In the genomic region with DNA sequence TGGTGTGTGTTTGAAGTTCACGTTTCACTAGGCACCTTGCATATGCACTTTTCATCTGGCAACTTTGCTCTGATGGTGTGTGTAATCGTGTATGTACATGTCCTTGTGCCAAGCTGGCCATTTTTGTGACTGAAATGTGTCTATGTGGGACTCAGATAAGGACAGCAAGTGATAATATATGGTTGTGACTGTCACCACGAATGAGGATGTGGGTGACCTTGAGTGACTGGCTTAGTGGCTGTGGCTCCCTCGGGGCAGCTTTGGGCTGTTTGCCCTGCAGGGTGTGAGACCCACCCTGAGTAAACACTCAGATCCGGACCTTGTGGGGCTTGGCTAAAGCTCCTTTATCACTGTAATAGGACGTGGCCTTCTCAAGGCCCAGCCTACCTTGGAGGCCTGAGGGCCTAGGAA, we compare ENCODE assay signal across 11 mouse cellular contexts. TPM values are rescaled to one million over a fixed set of nuclear protein-coding genes. Genes with fewer than 3 reads are reported as not detected.
DNase-seq lines count a peak whose midpoint lies in the region; ATAC-seq lines count a peak whose summit lies in the region.
"Had no signal": no experiment of that assay in that cellular context is flagged by ENCODE, and none has a peak within 500 bp of the region (broad histone marks: within the 10 kb centered on the region; RNA-seq: fewer than 3 reads in every experiment).

No protein-coding gene starts in this region.

- H3K27me3 ChIP-seq in heart, embryonic 10.5 days (ENCODE audit: insufficient read depth, poor library complexity, severe bottlenecking): peaks cover 34% of the 10 kb centered on the region

- H3K4me3 ChIP-seq in heart, embryonic 10.5 days: no peak overlapping the region
- H3K4me3 ChIP-seq: forebrain, embryonic 13.5 days had no signal

- peak; percentile 53 for ATAC-seq in erythroid progenitor cell, adult 5-6 weeks (replicated peaks; ENCODE audit: low FRiP score, poor library complexity, severe bottlenecking)
- peak; percentile 67 for ATAC-seq in monocyte, adult 5-6 weeks (replicated peaks; ENCODE audit: insufficient number of reproducible peaks, low FRiP score, low TSS enrichment, poor library complexity, severe bottlenecking)
- ATAC-seq: forebrain, embryonic 13.5 days had no signal

- 51% methylated on average over 6 of the region's 6 CpGs for WGBS in heart, embryonic 10.5 days

- H3K36me3 ChIP-seq in heart, embryonic 10.5 days: no peaks in the 10 kb centered on the region

- DNase-seq in 416B (ENCODE audit: low read depth): peak; percentile 97
- DNase-seq in lung, adult 18-20 months: peak; percentile 59 to 77
- DNase-seq in layer of hippocampus, adult 9-11 months: no peak
- no peak for DNase-seq in layer of hippocampus, postnatal 14 days (ENCODE audit: low spot score in 2 of 2)
- DNase-seq in right cerebral cortex, adult 2 months (ENCODE audit: low spot score in 2 of 2): no peak
- no peak for DNase-seq in heart, embryonic 10.5 days (ENCODE audit: low spot score)
- DNase-seq: gastrocnemius, postnatal 14 days; right cerebral cortex, postnatal 25 days had no signal

- peaks cover 51% of the 10 kb centered on the region for H3K4me1 ChIP-seq in heart, embryonic 10.5 days

- no peak overlapping the region for H3K27ac ChIP-seq in heart, embryonic 10.5 days
- H3K27ac ChIP-seq: forebrain, embryonic 13.5 days had no signal

- H3K9me3 ChIP-seq in heart, embryonic 10.5 days: no peaks in the 10 kb centered on the region
- H3K9me3 ChIP-seq: forebrain, embryonic 13.5 days had no signal

RNA-seq across cellular contexts. Expression of a gene that starts 0.3 kb away (rescaled TPM):
- 73.9 and 101 TPM in 2 replicates for total RNA-seq in erythroid progenitor cell, adult 5-6 weeks (2015; ENCODE audit: low replicate concordance)
- total RNA-seq in erythroid progenitor cell, adult 5-6 weeks (2017; ENCODE audit: low replicate concordance): 37.4 and 52.9 TPM in 2 replicates
- total RNA-seq in monocyte, adult 5-6 weeks (2017): 2.3 to 14.3 TPM (median 12.1 TPM) in 3 replicates
- 10 to 100 TPM; 14.2 to 18.3 TPM for total RNA-seq in layer of hippocampus, postnatal 14 days (2021)
- 24.7 and 62.7 TPM in 2 replicates for polyA plus RNA-seq in heart, embryonic 10.5 days (2016; fragmentation: Nextera tagmentation; extraction: Ambion mirVana)

RNA-seq across cellular contexts. Expression of a gene that starts 14.5 kb away (rescaled TPM):
- 1.4 and 5.9 TPM in 2 replicates for total RNA-seq in erythroid progenitor cell, adult 5-6 weeks (2015; ENCODE audit: low replicate concordance)
- total RNA-seq in erythroid progenitor cell, adult 5-6 weeks (2017; ENCODE audit: low replicate concordance): 0.64 and 8.4 TPM in 2 replicates
- 21.8 to 36.0 TPM (median 26.3 TPM) in 3 replicates for total RNA-seq in monocyte, adult 5-6 weeks (2017)
- 10 to 100 TPM; 37.0 to 40.1 TPM for total RNA-seq in layer of hippocampus, postnatal 14 days (2021)
- 19.2 and 22.1 TPM in 2 replicates for polyA plus RNA-seq in heart, embryonic 10.5 days (2016; fragmentation: Nextera tagmentation; extraction: Ambion mirVana)

RNA-seq across cellular contexts. Expression of a gene that starts 31.3 kb away (rescaled TPM):
- 15.1 and 20.1 TPM in 2 replicates for total RNA-seq in erythroid progenitor cell, adult 5-6 weeks (2015; ENCODE audit: low replicate concordance)
- 10.6 and 12.7 TPM in 2 replicates for total RNA-seq in erythroid progenitor cell, adult 5-6 weeks (2017; ENCODE audit: low replicate concordance)
- 247 to 347 TPM (median 330 TPM) in 3 replicates for total RNA-seq in monocyte, adult 5-6 weeks (2017)
- 10 to 100 TPM; 18.1 to 22.4 TPM for total RNA-seq in layer of hippocampus, postnatal 14 days (2021)
- polyA plus RNA-seq in heart, embryonic 10.5 days (2016; fragmentation: Nextera tagmentation; extraction: Ambion mirVana): 15.9 and 24.6 TPM in 2 replicates

Comparison
In these comparisons a context has a peak if more than half of its experiments do, and no peak if none do; other contexts are left out.
1. DNase-seq: peak in 416B (single experiment) and lung, adult 18-20 months (2 of 2); none in layer of hippocampus, adult 9-11 months (single experiment), layer of hippocampus, postnatal 14 days (0 of 2), right cerebral cortex, adult 2 months (0 of 2) and heart, embryonic 10.5 days (single experiment).
2. RNA of a gene that starts 31.3 kb away (total RNA-seq): 247 to 347 TPM in monocyte, adult 5-6 weeks; 18.1 to 22.4 TPM in layer of hippocampus, postnatal 14 days and 10.6 to 20.1 TPM in erythroid progenitor cell, adult 5-6 weeks; every median in the first group is over 10 times any median in the second.